Comparison of ENCODE assay signal across 11 mouse cellular contexts in the genomic region with DNA sequence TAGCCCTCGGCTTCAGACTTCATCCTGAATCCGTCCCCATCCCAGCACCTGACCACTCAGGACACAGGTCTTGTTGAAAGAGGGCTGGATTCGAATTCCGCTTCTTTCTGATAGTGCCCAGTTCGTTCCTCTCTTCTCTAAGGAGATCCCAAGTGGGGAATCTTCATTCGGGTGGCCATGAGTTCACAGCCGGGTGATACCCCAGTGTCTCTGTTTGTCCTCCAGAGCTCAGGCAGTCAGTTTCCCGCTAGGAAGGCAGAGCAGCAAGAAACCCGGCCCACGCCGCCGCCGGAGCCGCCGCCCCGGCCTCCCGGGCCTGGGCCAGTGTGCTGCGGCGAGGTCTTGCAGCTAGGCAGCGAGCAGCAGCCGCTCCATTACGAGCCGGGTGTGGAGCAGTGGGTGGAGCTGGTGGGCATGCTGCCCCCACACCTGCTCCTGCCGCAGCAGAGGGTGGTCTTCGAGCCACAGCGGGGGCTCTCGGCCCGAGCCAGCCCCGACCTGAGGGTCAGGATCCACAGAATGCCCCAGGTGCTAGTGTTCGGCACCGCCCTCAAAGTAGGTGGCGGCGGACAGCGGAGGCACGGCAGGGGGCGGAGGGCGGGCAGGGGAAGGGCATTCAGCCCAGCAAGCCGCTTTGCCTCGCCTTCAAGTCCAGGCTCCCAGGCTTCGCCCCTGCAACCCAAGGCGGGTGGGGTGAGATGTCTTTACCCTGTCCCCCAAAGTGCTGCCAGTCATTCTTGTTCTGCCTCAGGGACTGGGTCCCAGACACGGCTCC. TPM values are rescaled to one million over a fixed set of nuclear protein-coding genes. Genes with fewer than 3 reads are reported as not detected.
DNase-seq lines count a peak whose midpoint lies in the region; ATAC-seq and TF ChIP-seq lines count a peak whose summit lies in the region.
"Had no signal": no experiment of that assay in that cellular context is flagged by ENCODE, and none has a peak within 500 bp of the region (broad histone marks: within the 10 kb centered on the region; RNA-seq: fewer than 3 reads in every experiment).

No protein-coding gene starts in this region.

- no peaks in the 10 kb centered on the region for H3K9me3 ChIP-seq in midbrain, embryonic 11.5 days (ENCODE audit: control insufficient read depth, low read length)
- H3K9me3 ChIP-seq in midbrain, embryonic 15.5 days: no peaks in the 10 kb centered on the region
- H3K9me3 ChIP-seq in kidney, postnatal 0 days (replicated peaks; ENCODE audit: low read length): no peaks in the 10 kb centered on the region
- H3K9me3 ChIP-seq in stomach, postnatal 0 days (ENCODE audit: control insufficient read depth, low read length): no peaks in the 10 kb centered on the region

- TF ChIP-seq EP300 in stomach, postnatal 0 days (optimal IDR thresholded peaks at IDR 0.05): no peak

- no peaks in the 10 kb centered on the region for H3K27me3 ChIP-seq in midbrain, embryonic 11.5 days (ENCODE audit: control insufficient read depth, insufficient read depth, low read length)
- H3K27me3 ChIP-seq in midbrain, embryonic 15.5 days (replicated peaks): no peaks in the 10 kb centered on the region
- no peaks in the 10 kb centered on the region for H3K27me3 ChIP-seq in kidney, postnatal 0 days (ENCODE audit: insufficient read depth, low read length)
- no peaks in the 10 kb centered on the region for H3K27me3 ChIP-seq in stomach, postnatal 0 days (ENCODE audit: control insufficient read depth, insufficient read depth, low read length)

- H3K4me3 ChIP-seq in midbrain, embryonic 11.5 days (ENCODE audit: low read depth, low read length): no peak overlapping the region
- no peak overlapping the region for H3K4me3 ChIP-seq in midbrain, embryonic 15.5 days
- H3K4me3 ChIP-seq in kidney, postnatal 0 days (replicated peaks; ENCODE audit: low read depth, low read length): no peak overlapping the region
- H3K4me3 ChIP-seq in stomach, postnatal 0 days (ENCODE audit: low read depth, low read length): no peak overlapping the region
- H3K4me3 ChIP-seq: myocyte had no signal

- no peak for TF ChIP-seq CTCF in kidney, postnatal 0 days (IDR thresholded peaks at IDR 0.05; ENCODE audit: low read depth)
- TF ChIP-seq CTCF in stomach, postnatal 0 days (IDR thresholded peaks at IDR 0.05; ENCODE audit: low read depth): no peak

- H3K27ac ChIP-seq in midbrain, embryonic 11.5 days (ENCODE audit: low read depth, low read length): no peak overlapping the region
- H3K27ac ChIP-seq in midbrain, embryonic 15.5 days: no peak overlapping the region
- H3K27ac ChIP-seq in kidney, postnatal 0 days: no peak overlapping the region
- H3K27ac ChIP-seq in stomach, postnatal 0 days (replicated peaks): no peak overlapping the region

- 0 out of 2 replicates have a peak overlapping the region, but pooled peaks have one; percentile 1 for H3K4me2 ChIP-seq in midbrain, embryonic 11.5 days
- H3K4me2 ChIP-seq in midbrain, embryonic 15.5 days: no peak overlapping the region
- no peak overlapping the region for H3K4me2 ChIP-seq in kidney, postnatal 0 days (ENCODE audit: low read length)
- no peak overlapping the region for H3K4me2 ChIP-seq in stomach, postnatal 0 days (replicated peaks; ENCODE audit: low read depth)
- H3K4me2 ChIP-seq: lung, embryonic 14.5 days had no signal

- peak; percentile 35 for DNase-seq in embryo, embryonic 11 days
- DNase-seq in embryo, embryonic 10 days (ENCODE audit: low spot score): no peak
- DNase-seq in midbrain, embryonic 11.5 days (ENCODE audit: low spot score, missing footprints): peak; percentile 91
- no peak for DNase-seq in kidney, postnatal 0 days (ENCODE audit: low spot score)
- peak; percentile 42 for DNase-seq in stomach, postnatal 0 days (ENCODE audit: low spot score)
- no peak for DNase-seq in c-Kit-positive CD71-positive TER-119-positive erythroid progenitor cells, embryonic 14.5 days (ENCODE audit: low spot score)
- DNase-seq: cerebellum, adult 8-10 months; lung, embryonic 14.5 days had no signal

- H3K36me3 ChIP-seq in midbrain, embryonic 11.5 days (ENCODE audit: control insufficient read depth, insufficient read depth, low read length): peaks cover 13% of the 10 kb centered on the region; the same call in 1 of the 2 replicates
- peaks cover 54% of the 10 kb centered on the region for H3K36me3 ChIP-seq in midbrain, embryonic 15.5 days (replicated peaks)
- H3K36me3 ChIP-seq in kidney, postnatal 0 days (ENCODE audit: insufficient read depth, low read length): peaks cover 54% of the 10 kb centered on the region
- peaks cover 21% of the 10 kb centered on the region; the same call in 1 of the 2 replicates for H3K36me3 ChIP-seq in stomach, postnatal 0 days (ENCODE audit: control insufficient read depth, insufficient read depth, low read length)

- WGBS in midbrain, embryonic 11.5 days: 29% methylated on average over 41 of the region's 42 CpGs
- 30% methylated on average over 42 of the region's 42 CpGs for WGBS in midbrain, embryonic 15.5 days
- 65% methylated on average over 42 of the region's 42 CpGs for WGBS in kidney, postnatal 0 days
- 63% methylated on average over 40 of the region's 42 CpGs for WGBS in stomach, postnatal 0 days

- no peak overlapping the region; the same call in 1 of the 2 replicates for H3K9ac ChIP-seq in midbrain, embryonic 11.5 days (ENCODE audit: low read length)
- H3K9ac ChIP-seq in midbrain, embryonic 15.5 days: no peak overlapping the region
- 0 out of 2 replicates have a peak overlapping the region, but pooled peaks have one; percentile 2 for H3K9ac ChIP-seq in kidney, postnatal 0 days (ENCODE audit: low read depth, low read length)
- H3K9ac ChIP-seq in stomach, postnatal 0 days (ENCODE audit: low read length): no peak overlapping the region; the same call in 1 of the 2 replicates
- H3K9ac ChIP-seq: lung, embryonic 14.5 days had no signal

- H3K4me1 ChIP-seq in midbrain, embryonic 11.5 days (ENCODE audit: control insufficient read depth, insufficient read depth, low read length): peaks cover 16% of the 10 kb centered on the region
- H3K4me1 ChIP-seq in midbrain, embryonic 15.5 days: no peaks in the 10 kb centered on the region; the same call in 1 of the 2 replicates
- no peaks in the 10 kb centered on the region for H3K4me1 ChIP-seq in kidney, postnatal 0 days (replicated peaks; ENCODE audit: insufficient read depth, low read length)
- no peaks in the 10 kb centered on the region for H3K4me1 ChIP-seq in stomach, postnatal 0 days (replicated peaks; ENCODE audit: control insufficient read depth, insufficient read depth)

- ATAC-seq in midbrain, embryonic 11.5 days (ENCODE audit: low FRiP score): peak; percentile 38; the same call in 1 of the 2 replicates
- ATAC-seq in midbrain, embryonic 15.5 days (replicated peaks): no peak
- no peak for ATAC-seq in kidney, postnatal 0 days (replicated peaks; ENCODE audit: low FRiP score, low read depth)
- no peak for ATAC-seq in stomach, postnatal 0 days (ENCODE audit: low FRiP score, low TSS enrichment)
- ATAC-seq in frontal cortex, adult (ENCODE audit: low TSS enrichment): no peak

RNA-seq across cellular contexts. Expression of a gene that starts 17.9 kb away (rescaled TPM):
- polyA plus RNA-seq in midbrain, embryonic 11.5 days (2014; fragmentation: Nextera tagmentation; extraction: Ambion mirVana): 6.0 and 7.8 TPM in 2 replicates
- polyA plus RNA-seq in midbrain, embryonic 15.5 days (2015; fragmentation: Nextera tagmentation; extraction: Ambion mirVana): 12.4 and 14.0 TPM in 2 replicates
- polyA plus RNA-seq in kidney, postnatal 0 days (2015; fragmentation: Nextera tagmentation; extraction: Ambion mirVana): 6.7 and 7.4 TPM in 2 replicates
- polyA plus RNA-seq in stomach, postnatal 0 days (2015; fragmentation: Nextera tagmentation; extraction: Ambion mirVana): 2.7 and 3.0 TPM in 2 replicates

RNA-seq across cellular contexts. Expression of a gene that starts 19.6 kb away (rescaled TPM):
- polyA plus RNA-seq in midbrain, embryonic 11.5 days (2014; fragmentation: Nextera tagmentation; extraction: Ambion mirVana): 2.2 and 2.4 TPM in 2 replicates
- 1.0 and 1.4 TPM in 2 replicates for polyA plus RNA-seq in midbrain, embryonic 15.5 days (2015; fragmentation: Nextera tagmentation; extraction: Ambion mirVana)
- polyA plus RNA-seq in kidney, postnatal 0 days (2015; fragmentation: Nextera tagmentation; extraction: Ambion mirVana): 1.8 TPM in 2 replicates
- polyA plus RNA-seq in stomach, postnatal 0 days (2015; fragmentation: Nextera tagmentation; extraction: Ambion mirVana): 0.96 and 1.2 TPM in 2 replicates

RNA-seq across cellular contexts. Expression of a gene that starts 20.0 kb away (rescaled TPM):
- 12.2 and 14.3 TPM in 2 replicates for polyA plus RNA-seq in midbrain, embryonic 11.5 days (2014; fragmentation: Nextera tagmentation; extraction: Ambion mirVana)
- 25.8 and 26.3 TPM in 2 replicates for polyA plus RNA-seq in midbrain, embryonic 15.5 days (2015; fragmentation: Nextera tagmentation; extraction: Ambion mirVana)
- polyA plus RNA-seq in kidney, postnatal 0 days (2015; fragmentation: Nextera tagmentation; extraction: Ambion mirVana): 7.5 TPM in 2 replicates
- 4.1 and 4.4 TPM in 2 replicates for polyA plus RNA-seq in stomach, postnatal 0 days (2015; fragmentation: Nextera tagmentation; extraction: Ambion mirVana)

RNA-seq across cellular contexts. Expression of a gene that starts 39.7 kb away (rescaled TPM):
- not detected in 2 replicates for polyA plus RNA-seq in midbrain, embryonic 11.5 days (2014; fragmentation: Nextera tagmentation; extraction: Ambion mirVana)
- polyA plus RNA-seq in midbrain, embryonic 15.5 days (2015; fragmentation: Nextera tagmentation; extraction: Ambion mirVana): 0.48 and 1.3 TPM in 2 replicates
- not detected in 2 replicates for polyA plus RNA-seq in kidney, postnatal 0 days (2015; fragmentation: Nextera tagmentation; extraction: Ambion mirVana)
- 0.17 TPM in 1 of 2 replicates, not detected in the other for polyA plus RNA-seq in stomach, postnatal 0 days (2015; fragmentation: Nextera tagmentation; extraction: Ambion mirVana)
- polyA plus RNA-seq: lung, embryonic 14.5 days; myocyte had no signal

RNA-seq across cellular contexts. Expression of a gene that starts 41.3 kb away (rescaled TPM):
- polyA plus RNA-seq in midbrain, embryonic 11.5 days (2014; fragmentation: Nextera tagmentation; extraction: Ambion mirVana): 0.25 and 0.32 TPM in 2 replicates
- 0.68 and 0.73 TPM in 2 replicates for polyA plus RNA-seq in midbrain, embryonic 15.5 days (2015; fragmentation: Nextera tagmentation; extraction: Ambion mirVana)
- polyA plus RNA-seq in kidney, postnatal 0 days (2015; fragmentation: Nextera tagmentation; extraction: Ambion mirVana): 0.05 and 0.14 TPM in 2 replicates
- 0.11 and 0.21 TPM in 2 replicates for polyA plus RNA-seq in stomach, postnatal 0 days (2015; fragmentation: Nextera tagmentation; extraction: Ambion mirVana)

Comparison
In these comparisons a context has a peak if more than half of its experiments do, and no peak if none do; other contexts are left out.
1. DNase-seq: peak in embryo, embryonic 11 days (single experiment), midbrain, embryonic 11.5 days (single experiment) and stomach, postnatal 0 days (single experiment); none in embryo, embryonic 10 days (single experiment), kidney, postnatal 0 days (single experiment) and c-Kit-positive CD71-positive TER-119-positive erythroid progenitor cells, embryonic 14.5 days (single experiment).